Mouse (Mus musculus): ENCODE measurements around the gene Dnaja3. TPM values are rescaled to one million over a fixed set of nuclear protein-coding genes. Genes with fewer than 3 reads are reported as not detected.
A peak's percentile ranks its signal among the peaks of the same experiment; 100 is the strongest.

Dnaja3 gene
- polyA plus RNA-seq, 1 experiment: 48.8 TPM

GRCm38 (mm10) chr16:4655764-4656570 is 16.2 kb downstream of the Dnaja3 start:
- Histone ChIP-seq H3K4me1 (ENCODE audit: control insufficient read depth, insufficient read depth, low read length) (peaks cover 6% of the 10 kb centered on the region; the same call in 1 of the 2 replicates), H3K4me3 (ENCODE audit: insufficient read depth, low read length) (no peak overlapping the region), H3K27ac (ENCODE audit: insufficient read depth, low read length) (no peak overlapping the region)
- TF ChIP-seq CTCF (IDR thresholded peaks at IDR 0.05; ENCODE audit: extremely low read depth, insufficient read depth, low read length): no peak
- TF ChIP-seq POLR2A (IDR thresholded peaks at IDR 0.05; ENCODE audit: extremely low read depth, insufficient read depth, low read length): no peak

GRCm38 (mm10) chr16:4656571-4657081 is 16.8 kb downstream of the Dnaja3 start:
- Histone ChIP-seq H3K4me3 (ENCODE audit: insufficient read depth, low read length) (no peak overlapping the region), H3K4me1 (ENCODE audit: control insufficient read depth, insufficient read depth, low read length) (peaks cover 6% of the 10 kb centered on the region; the same call in 1 of the 2 replicates), H3K27ac (ENCODE audit: insufficient read depth, low read length) (no peak overlapping the region)
- TF ChIP-seq CTCF (IDR thresholded peaks at IDR 0.05; ENCODE audit: extremely low read depth, insufficient read depth, low read length) (no peak), POLR2A (IDR thresholded peaks at IDR 0.05; ENCODE audit: extremely low read depth, insufficient read depth, low read length) (no peak)

GRCm38 (mm10) chr16:4658781-4659245 is 19.0 kb downstream of the Dnaja3 start:
- Histone ChIP-seq H3K27ac (ENCODE audit: insufficient read depth, low read length) (0 out of 2 replicates have a peak overlapping the region, but pooled peaks have one; percentile 18), H3K4me3 (ENCODE audit: insufficient read depth, low read length) (no peak overlapping the region), H3K4me1 (ENCODE audit: control insufficient read depth, insufficient read depth, low read length) (peaks cover 6% of the 10 kb centered on the region; the same call in 1 of the 2 replicates)
- no peak for TF ChIP-seq CTCF (IDR thresholded peaks at IDR 0.05; ENCODE audit: extremely low read depth, insufficient read depth, low read length)
- TF ChIP-seq POLR2A (IDR thresholded peaks at IDR 0.05; ENCODE audit: extremely low read depth, insufficient read depth, low read length): no peak

- TF ChIP-seq POLR2A (IDR thresholded peaks at IDR 0.05; ENCODE audit: extremely low read depth, insufficient read depth, low read length) (no peak), CTCF (IDR thresholded peaks at IDR 0.05; ENCODE audit: extremely low read depth, insufficient read depth, low read length) (no peak)
- no peak overlapping the region; the same call in 1 of the 2 replicates for H3K27ac ChIP-seq (ENCODE audit: insufficient read depth, low read length)
- peaks cover 6% of the 10 kb centered on the region; the same call in 1 of the 2 replicates for H3K4me1 ChIP-seq (ENCODE audit: control insufficient read depth, insufficient read depth, low read length)
- H3K4me3 ChIP-seq (ENCODE audit: insufficient read depth, low read length): no peak overlapping the region
Observed at GRCm38 (mm10) chr16:4659326-4659725, 19.5 kb downstream of the Dnaja3 start.

- no peak overlapping the region for H3K4me3 ChIP-seq (ENCODE audit: insufficient read depth, low read length)
- peaks cover 2% of the 10 kb centered on the region; the same call in 1 of the 2 replicates for H3K4me1 ChIP-seq (ENCODE audit: control insufficient read depth, insufficient read depth, low read length)
- TF ChIP-seq POLR2A (IDR thresholded peaks at IDR 0.05; ENCODE audit: extremely low read depth, insufficient read depth, low read length) (no peak), CTCF (IDR thresholded peaks at IDR 0.05; ENCODE audit: extremely low read depth, insufficient read depth, low read length) (no peak)
- no peak overlapping the region for H3K27ac ChIP-seq (ENCODE audit: insufficient read depth, low read length)
Observed at GRCm38 (mm10) chr16:4661605-4662004, 21.8 kb downstream of the Dnaja3 start.

GRCm38 (mm10) chr16:4663806-4664205 is 24.0 kb downstream of the Dnaja3 start:
- Histone ChIP-seq H3K4me3 (ENCODE audit: insufficient read depth, low read length) (no peak overlapping the region), H3K27ac (ENCODE audit: insufficient read depth, low read length) (no peak overlapping the region), H3K4me1 (ENCODE audit: control insufficient read depth, insufficient read depth, low read length) (0 out of 2 replicates have a peak, but pooled peaks cover 2% of the 10 kb centered on the region)
- TF ChIP-seq CTCF (IDR thresholded peaks at IDR 0.05; ENCODE audit: extremely low read depth, insufficient read depth, low read length): no peak
- no peak for TF ChIP-seq POLR2A (IDR thresholded peaks at IDR 0.05; ENCODE audit: extremely low read depth, insufficient read depth, low read length)

GRCm38 (mm10) chr16:4665726-4666125 is 25.9 kb downstream of the Dnaja3 start:
- Histone ChIP-seq H3K4me1 (ENCODE audit: control insufficient read depth, insufficient read depth, low read length) (no peaks in the 10 kb centered on the region), H3K4me3 (ENCODE audit: insufficient read depth, low read length) (no peak overlapping the region), H3K27ac (ENCODE audit: insufficient read depth, low read length) (no peak overlapping the region)
- TF ChIP-seq POLR2A (IDR thresholded peaks at IDR 0.05; ENCODE audit: extremely low read depth, insufficient read depth, low read length) (no peak), CTCF (IDR thresholded peaks at IDR 0.05; ENCODE audit: extremely low read depth, insufficient read depth, low read length) (no peak)

- Histone ChIP-seq H3K4me1 (ENCODE audit: control insufficient read depth, insufficient read depth, low read length) (no peaks in the 10 kb centered on the region), H3K27ac (ENCODE audit: insufficient read depth, low read length) (no peak overlapping the region), H3K4me3 (ENCODE audit: insufficient read depth, low read length) (no peak overlapping the region)
- peak; percentile 97 for TF ChIP-seq CTCF (IDR thresholded peaks at IDR 0.05; ENCODE audit: extremely low read depth, insufficient read depth, low read length)
- TF ChIP-seq POLR2A (IDR thresholded peaks at IDR 0.05; ENCODE audit: extremely low read depth, insufficient read depth, low read length): no peak
Observed at GRCm38 (mm10) chr16:4667190-4667808, 27.5 kb downstream of the Dnaja3 start.

- H3K4me1 ChIP-seq (ENCODE audit: control insufficient read depth, insufficient read depth, low read length): no peaks in the 10 kb centered on the region
- H3K4me3 ChIP-seq (ENCODE audit: insufficient read depth, low read length): no peak overlapping the region
- TF ChIP-seq CTCF (IDR thresholded peaks at IDR 0.05; ENCODE audit: extremely low read depth, insufficient read depth, low read length) (no peak), POLR2A (IDR thresholded peaks at IDR 0.05; ENCODE audit: extremely low read depth, insufficient read depth, low read length) (no peak)
- H3K27ac ChIP-seq (ENCODE audit: insufficient read depth, low read length): no peak overlapping the region
Observed at GRCm38 (mm10) chr16:4670317-4670716, 30.5 kb downstream of the Dnaja3 start.
